Mouse (Mus musculus) lung, postnatal 25 days (tissue): ENCODE measurements at regions not wholly inside any gene's neighbourhood (a gene's known extent, or its start where the extent isn't known, plus 50 kb on each side); places are given as distances from the start of the nearest gene placed in this dataset.
A peak's percentile ranks its signal among the peaks of the same experiment; 100 is the strongest.
"Not testable (repeated sequence)": the region's sequence is repeated elsewhere in the genome, so short reads cannot be mapped to it uniquely, and the experiment has no call there.

Experiments
- DNase-seq: peaks from one replicate; pipeline ENCODE4 v3.0.0; 2022; ENCODE audit warnings: low spot score

DNA sequence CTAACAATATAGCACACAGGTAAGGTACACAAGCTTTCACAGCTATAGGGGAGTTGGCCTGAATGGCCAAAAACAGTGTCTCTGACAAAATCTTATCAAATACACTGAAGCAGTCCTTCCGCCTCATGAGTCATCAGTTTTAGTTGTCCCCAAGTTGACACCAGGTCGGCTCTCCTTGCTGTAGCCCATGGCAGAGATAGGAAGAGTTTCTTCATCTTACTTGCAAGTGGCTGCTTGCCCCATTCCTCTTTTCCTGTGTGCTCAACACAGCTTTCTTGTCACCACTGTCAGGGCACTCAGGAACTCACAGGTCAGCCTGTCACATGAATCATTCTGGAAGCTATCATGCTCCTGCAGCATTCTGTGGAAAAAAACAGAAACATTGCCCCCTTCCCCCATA, 77.1 kb downstream of the Olfr721-ps1 start:
- not testable (repeated sequence) for DNase-seq

DNA sequence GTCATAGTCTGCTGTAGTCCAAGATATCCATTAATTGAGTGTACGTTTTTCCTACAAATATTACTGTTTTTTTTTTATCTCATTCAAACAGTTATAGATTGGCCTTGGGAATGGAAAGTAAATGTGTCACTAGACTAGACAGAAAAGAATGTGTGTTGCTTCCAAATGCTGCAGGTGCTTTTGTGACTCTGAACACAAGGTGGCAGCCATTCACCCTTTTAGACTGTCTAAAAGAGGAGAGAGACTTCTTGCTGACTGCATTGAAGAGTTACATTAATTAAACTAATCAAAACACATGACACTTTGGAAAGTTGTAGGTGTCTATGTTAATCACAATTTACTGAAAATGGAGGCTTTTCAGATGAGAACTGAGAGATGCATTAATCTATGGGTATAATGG, 80.7 kb downstream of the Olfr721-ps1 start:
- peak; percentile 2 for DNase-seq

DNA sequence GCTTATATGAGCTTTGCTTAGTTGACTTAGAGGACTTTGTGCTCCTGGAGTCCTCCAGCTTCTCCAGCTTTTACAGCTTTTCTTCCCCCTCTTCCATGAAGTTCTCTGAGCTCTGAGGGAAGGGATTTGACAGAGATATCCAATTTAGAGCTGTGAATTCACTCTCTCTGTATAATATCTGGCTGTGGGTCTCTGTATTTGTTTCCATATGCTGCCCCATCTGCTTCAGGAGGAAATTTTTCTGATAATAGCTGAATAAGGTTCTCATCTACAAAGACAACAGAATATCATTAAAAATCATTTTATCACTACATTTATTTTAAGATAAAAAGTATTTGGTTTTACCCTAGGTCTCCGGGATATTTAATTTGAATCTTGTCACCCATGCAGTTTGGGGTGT, 85.3 kb downstream of the Olfr721-ps1 start:
- no peak for DNase-seq

DNA sequence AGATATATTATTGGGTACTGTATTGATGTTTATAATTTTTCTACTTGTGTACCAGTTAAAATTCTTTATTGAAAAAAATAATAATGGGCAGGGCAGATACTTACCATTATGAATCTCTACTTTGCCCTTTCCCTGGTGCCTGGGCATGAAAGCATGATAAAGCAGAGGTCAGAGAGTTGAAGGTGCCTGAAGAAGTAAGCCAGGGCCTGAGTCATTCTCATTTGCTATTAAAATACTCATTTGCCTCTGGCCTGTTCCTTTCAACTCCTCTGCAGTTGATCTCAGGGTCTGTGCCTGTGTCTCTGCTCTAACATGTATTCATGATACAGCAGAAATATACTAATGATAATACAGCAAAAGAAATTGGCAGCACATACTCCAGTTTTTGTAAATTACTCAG, 89.4 kb downstream of the Olfr721-ps1 start:
- no peak for DNase-seq

DNA sequence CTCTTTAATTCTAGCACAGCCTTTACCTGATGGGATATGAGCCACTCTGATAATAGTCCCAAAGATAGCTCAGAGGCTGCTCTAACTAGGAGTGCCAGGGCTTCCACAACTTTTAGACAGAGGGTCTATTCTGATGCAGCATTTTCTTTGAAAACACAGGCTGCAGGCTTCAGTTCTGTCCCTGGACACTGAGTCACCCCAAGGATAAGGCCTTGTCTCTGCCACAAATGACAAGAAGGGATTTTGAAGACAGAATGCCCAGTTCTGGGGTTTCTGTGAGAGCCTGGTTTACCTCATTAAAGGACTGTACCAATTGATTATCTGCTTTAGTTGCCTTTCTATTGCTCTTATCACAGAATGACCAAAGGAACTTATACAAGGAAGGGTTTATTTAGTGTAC, 90.9 kb downstream of the Olfr721-ps1 start:
- DNase-seq, result no peak

DNA sequence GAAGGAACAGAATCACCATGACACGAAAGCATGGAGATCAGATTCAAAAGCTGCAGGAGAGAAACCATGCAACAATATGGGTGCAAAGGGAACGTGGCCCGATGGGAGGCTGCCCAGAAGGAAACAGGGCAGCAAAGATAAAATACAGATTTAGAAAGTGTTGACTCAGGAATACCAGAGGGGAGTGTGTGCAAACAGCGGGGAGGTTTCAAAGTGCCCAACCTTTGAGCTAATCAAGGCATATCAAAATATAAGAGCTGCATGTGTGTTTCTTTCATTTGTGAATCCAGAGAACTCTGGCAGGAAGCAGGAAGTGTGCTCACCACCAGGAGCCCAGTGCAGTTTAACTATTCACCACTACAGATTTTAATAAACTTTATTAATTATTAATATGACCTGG, 110.8 kb downstream of the Olfr721-ps1 start:
- DNase-seq, result no peak

DNA sequence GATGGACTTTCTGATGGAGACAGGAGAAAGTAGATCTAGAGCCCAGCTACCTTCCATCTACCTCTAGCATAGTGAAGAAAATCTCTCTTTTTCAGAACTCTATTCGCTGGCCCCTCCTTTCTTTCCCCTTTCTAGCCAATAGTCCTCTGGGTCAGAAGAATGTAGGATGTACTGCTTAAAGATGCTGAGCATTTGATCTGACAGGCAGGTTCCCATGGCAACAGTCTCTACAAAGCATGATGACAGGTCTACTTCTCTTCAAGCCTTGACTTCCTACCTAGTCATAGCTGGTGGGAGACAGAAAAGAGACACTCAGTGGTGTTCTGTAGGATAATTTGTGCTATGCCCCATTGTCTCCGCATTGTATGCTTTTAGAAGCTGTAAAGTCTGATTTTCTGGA, 112.0 kb downstream of the Olfr721-ps1 start:
- no peak for DNase-seq

DNA sequence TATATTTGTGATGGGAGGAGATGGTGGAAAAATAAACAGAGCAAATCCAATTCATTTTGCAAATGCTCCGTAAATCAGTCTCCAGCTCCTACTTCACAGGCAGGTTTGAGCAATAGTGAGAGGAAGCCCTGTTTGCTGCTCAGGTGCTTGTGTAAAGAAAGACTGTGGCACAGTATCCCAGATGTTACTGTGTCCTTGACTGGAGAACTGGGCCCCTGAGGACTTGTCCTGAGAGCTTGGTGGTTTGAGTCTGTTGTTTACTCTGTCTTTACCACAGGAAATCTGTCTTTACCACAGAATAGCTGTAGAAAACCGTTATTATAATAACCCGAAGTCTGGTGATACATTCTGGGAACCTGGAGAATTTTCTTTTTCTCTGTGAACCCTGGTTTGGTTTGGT, 112.4 kb downstream of the Olfr721-ps1 start:
- DNase-seq, result no peak

DNA sequence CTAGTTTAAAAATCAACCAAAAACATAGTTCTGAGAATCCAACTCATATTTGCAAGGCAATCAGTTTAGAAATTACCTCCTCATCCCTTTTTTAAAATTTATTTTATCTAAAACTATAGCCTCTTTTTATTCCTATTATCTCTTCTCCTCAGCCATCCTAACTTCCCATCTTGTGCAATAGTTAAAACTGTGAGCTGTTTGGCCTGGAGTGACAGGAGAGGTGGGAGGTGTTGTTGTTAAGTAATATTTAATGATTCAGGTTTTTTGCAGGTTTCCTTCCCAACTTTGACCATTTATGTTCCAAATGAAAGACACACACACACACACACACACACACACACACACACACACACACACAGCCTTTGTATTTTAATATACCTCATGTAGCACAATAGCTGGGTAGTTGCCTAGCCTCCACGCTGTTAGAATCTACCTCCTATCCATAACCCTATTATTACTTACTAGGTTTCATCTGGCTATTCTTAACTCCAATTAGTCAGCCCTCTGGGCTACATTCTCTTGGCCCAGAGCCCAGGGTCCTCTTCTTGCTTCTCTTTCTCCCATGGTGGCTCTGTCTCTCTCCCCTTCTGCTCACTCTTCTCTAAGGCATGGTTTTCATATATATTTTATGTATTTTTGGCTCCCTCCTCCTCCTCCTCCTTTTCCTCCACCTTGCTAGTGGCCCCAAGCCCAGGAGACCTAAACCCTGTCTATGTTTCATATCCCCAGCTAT, 113.5 kb downstream of the Olfr721-ps1 start:
- no peak for DNase-seq

DNA sequence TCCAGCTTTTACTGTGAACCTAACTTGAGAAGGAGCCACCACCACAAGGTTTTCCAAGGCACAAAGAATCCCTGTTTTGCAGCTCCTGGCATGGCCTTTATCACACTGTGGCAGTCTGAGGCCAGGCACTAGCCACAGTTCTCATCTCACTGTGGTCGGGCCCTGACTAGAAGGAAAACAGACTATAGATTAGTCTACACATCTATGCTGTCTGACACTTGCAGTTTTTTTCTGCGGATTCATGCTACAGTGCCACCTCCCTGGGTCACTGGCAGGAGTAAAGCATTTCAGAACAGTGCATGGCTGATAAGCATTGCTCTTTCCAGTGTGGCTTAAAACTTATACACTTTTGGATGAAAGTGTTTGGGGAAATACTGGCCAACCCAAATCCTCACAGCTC, 114.3 kb downstream of the Olfr721-ps1 start:
- DNase-seq, result no peak

DNA sequence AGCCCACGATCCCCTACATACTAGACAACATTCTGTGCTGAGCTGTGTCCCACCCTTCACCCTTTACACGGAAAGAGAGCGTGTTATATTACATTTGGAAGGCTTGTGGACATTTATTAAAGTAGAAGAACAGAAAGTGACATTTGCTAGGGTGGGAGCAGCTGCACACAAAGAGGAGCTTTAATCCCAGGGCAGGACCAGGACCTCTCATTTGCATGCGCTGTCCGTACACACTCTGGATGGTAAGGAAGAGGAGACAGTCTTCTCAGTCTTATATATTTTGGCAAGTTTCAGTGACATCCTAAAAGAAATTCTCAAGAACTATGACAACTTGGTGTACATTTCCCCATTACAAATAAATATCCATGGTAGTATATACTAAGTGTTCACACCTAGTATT, 114.8 kb downstream of the Olfr721-ps1 start:
- DNase-seq, result no peak

DNA sequence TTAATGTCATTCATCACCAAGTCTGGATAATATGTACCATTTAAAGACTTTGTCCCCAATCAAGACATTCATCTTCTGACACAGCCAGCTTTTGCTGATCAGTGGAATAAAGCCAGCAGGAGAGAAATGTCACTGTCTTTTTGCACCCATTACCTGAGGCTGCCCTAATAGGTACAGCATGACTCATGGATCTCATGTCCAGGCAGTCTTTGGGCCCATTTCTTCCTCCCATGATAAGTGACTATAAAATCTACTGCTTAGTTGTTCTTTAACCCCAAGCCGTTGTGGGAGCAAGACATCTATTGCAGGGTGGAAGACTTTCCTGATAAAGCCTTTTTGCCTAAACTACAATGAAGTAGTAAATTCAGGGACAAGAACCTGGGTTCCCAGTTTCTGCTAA, 116.9 kb downstream of the Olfr721-ps1 start:
- DNase-seq, result no peak

DNA sequence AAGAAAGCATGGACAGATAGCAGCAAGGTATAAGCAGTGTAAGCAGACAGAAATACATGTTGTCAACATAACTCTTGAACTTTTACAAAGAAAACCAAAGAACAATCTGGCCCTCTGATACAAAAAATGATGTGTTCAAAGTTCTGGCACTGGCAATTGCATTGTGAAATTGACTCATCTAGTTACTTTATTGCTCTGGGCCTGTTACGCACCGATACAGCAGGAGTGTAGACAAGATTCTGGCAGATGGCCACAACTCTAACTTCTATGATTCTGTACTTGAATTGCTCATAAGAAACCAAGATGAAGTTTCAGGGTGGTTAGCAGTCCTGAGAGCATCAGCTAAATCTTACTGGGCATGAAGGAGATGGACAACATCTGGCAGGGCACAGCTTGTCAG, 117.7 kb downstream of the Olfr721-ps1 start:
- no peak for DNase-seq

DNA sequence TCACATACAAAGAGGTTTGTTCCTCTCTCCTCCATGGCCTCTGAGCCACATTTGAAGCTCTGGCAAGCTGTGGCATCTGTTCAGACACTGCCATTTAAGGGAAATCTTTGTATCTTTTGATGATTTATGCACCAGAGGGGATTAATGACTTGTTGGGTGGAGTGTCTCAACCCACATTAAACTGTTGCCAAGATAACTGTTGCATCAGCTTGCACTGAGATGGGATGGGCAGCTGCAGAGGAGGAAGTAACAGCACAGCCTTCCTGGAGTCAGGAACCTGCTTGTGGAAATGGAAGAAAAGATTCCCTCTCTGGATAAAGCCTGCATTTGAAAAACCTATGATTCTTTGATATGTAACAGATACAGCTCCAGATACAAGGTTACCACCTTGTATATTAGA, 119.1 kb downstream of the Olfr721-ps1 start:
- DNase-seq, result no peak

DNA sequence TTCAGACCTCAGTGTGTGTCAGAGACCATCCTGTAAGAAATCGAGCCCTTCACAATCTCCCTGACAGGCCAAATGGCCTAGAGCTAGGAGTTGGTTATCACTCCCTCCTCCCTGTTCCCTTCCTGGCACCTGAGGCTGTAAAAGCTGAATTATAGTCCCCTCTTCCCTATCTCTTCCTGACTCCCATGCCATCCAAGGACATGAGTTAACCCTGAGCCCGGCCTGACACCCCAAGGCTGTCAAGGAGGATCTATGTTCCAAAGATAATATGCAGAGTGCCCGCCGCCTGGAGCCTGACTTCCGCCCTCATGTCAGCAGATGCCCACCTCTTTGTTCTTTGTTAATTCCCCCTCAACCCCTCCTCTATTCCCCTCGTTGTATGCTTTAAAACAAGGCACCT, 120.2 kb downstream of the Olfr721-ps1 start:
- not testable (repeated sequence) for DNase-seq

DNA sequence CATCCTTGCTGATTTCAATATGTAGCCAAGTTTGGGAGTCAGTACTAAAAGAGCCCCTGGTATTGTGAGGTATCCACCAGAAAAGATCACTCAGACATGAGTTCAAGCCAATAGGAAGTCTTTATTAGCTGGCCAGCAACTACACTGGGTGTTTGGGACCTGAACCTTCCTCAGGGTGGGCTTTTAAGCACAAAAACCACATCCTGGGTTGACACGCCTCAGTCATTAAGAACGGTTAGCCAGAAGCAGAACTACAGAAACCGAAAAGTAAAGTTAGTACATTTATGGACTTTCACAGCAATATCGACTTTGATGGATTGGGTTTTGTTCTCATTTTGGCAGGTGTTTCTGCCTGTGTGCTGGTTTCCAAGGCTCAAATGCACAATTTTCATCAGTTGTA, 124.1 kb downstream of the Olfr721-ps1 start:
- no peak for DNase-seq

DNA sequence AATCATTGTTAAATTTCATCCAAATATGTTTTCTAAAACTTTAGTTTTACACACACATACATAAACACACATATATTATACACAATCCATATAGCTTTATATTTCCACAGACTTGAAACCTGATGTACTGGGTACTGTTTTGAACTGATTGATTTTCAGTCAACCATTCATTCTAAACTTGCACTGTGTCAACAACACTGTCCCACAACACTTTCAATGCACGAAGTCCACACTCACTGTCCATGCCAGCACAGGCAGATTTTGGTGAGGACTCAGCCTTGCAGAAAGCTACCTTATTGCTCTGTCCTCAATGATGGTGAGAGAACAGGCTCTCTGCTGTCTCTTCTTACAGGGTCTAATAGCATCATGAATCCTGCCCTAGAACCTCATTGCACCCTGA, 127.3 kb downstream of the Olfr721-ps1 start:
- DNase-seq, result no peak

DNA sequence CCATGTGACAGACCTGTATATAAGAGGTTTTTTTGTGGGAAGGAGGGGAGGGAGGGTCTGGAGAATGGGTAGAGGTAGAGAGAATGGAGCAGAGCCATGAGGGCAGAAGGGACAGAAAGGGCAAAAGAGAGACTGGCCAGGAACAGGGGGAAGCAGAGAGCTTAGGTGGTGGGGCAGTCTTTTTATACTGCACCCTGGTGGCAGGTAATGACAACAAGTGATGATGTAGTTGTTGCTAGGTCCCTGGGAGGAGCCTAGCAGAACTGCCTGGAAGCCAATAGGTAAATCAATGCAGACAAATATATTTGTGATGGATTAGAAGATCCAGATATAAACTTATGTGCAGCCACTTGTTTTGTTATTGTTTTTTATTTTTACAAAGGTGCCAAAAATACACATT, 140.1 kb downstream of the Olfr721-ps1 start:
- DNase-seq, result no peak

DNA sequence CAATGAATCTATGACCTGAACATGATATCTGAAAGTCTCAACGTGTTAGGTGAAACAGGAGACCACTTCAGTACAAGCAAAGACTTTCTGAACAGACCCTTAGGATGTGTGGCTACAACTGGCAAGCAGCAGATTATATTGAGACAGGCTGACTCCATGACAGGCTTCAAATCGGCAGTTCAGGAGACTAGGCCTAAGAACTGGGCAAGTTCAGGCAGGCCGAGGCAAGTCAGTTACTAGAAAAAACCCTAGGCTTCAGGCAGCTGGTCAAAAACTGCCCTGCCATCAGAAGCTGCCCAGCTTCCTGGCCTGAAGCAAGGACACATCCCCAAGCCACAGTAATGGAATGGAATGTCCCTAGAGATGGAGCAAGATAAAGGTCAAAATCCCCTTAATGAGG, 140.6 kb downstream of the Olfr721-ps1 start:
- DNase-seq, result no peak

DNA sequence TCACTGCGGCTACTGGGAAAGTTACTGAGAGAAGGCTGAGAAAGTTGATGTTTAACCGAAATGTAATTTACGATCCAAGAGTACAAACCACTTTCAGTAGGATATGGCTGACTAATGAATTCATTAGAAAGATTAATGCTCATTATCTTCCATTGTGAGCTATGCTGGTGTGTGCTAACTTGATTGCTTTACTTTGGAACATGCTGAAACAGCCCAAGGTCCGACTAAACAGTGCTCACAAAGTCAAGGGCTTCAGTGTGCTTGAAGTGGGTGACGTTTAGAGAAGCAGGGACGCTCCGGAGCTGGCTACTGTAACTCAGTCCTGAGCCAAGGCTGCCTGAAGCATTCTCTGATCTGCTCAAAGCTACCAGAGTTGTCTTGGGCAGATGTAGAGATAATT, 143.1 kb downstream of the Olfr721-ps1 start:
- DNase-seq, result no peak

DNA sequence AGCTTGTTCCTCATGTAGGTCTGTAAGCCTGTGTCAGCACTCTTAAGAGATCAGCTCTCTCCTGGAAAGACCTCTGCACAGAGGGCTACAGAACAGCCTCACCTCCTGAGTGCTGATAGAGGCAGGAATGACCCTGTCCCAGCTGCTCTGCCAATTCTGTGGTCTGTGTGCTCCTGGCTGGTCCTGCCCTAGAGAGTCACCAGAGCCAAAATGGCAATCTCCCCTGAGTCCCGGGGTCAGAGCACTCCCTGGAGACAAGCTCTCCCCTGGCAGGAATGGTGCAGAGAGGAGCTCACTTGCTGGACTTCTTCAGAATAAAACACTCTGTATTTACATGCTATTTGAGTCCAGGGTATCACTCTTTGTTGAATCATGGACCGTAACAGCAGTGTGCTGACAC, 149.9 kb upstream of the Slc4a7 start:
- DNase-seq, result no peak

DNA sequence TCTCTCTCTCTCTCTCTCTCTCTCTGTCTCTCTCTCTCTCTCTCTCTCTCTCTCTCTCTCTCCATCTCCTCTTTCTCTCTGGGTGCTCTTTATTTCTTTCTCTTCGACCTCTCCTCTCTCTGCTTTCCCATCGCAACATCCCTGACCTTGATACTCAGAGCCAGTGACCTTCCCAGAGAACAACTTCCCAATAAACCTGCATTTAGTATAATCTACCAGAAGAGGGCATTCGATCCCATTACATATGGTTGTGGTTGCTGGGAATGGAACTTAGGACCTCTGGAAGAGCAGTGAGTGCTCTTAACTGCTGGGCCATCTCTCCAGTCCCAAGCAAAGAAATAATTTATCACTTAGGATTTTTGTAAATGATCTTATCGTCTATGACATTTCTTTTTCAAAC, 127.2 kb upstream of the Slc4a7 start:
- no peak for DNase-seq

DNA sequence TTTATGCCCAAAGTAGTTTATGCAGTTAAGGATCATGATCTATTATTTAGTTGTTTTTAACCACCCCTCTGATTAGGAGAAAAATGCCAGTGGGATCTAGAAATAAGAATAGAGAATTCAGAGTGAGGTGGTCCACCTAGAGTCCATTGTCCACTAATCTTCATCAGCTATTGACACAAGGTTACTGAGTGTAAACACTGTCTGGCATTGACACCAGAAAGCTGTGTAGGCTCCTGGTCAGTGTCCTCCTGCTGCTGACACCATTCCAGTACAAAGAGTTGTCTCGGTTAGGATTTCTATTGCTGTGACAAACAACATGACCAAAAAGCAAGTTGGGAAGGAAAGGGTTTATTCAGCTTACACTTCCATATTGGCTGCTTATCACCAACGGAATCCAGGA, 110.1 kb upstream of the Slc4a7 start:
- no peak for DNase-seq

DNA sequence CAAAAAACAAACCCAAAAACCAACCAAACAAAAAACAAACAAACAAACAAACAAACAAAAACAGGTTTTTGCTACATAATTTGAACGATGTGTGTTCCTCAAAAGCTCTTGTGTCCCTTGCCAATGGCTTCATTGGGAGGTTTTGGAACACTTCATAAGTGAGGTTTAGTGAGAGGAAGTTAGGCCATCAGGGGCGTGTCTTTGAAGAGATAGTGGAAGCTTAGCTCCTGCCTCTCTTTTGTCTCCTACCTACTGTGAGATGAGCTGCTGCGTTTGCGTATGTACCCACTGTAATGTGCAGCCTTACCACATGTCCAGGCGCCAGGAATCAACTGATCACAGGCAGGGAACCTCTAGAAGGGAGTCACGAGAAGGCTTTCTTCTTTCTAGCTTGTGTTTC, 107.3 kb upstream of the Slc4a7 start:
- no peak for DNase-seq
